Mouse (Mus musculus) layer of hippocampus, postnatal 10 days (tissue): ENCODE measurements at regions not wholly inside any gene's neighbourhood (a gene's known extent, or its start where the extent isn't known, plus 50 kb on each side); places are given as distances from the start of the nearest gene placed in this dataset.

Experiments used
- DNase-seq, 2 experiments: peaks; one replicate each; pipeline ENCODE4 v3.0.0; 2021; ENCODE audit warnings: low spot score in 2 of 2

- DNase-seq: peak; percentile 32 to 48
These were observed 253.8 kb downstream of the Pax3 start for GRCm38 (mm10) chr1:77943101-77943500.

GRCm38 (mm10) chr1:77933095-77933766, 263.7 kb downstream of the Pax3 start:
- DNase-seq: no peak

GRCm38 (mm10) chr1:77932226-77932625, 264.7 kb downstream of the Pax3 start:
- DNase-seq: no peak

- peak; percentile 28 to 30 for DNase-seq
These were observed 266.3 kb downstream of the Pax3 start for GRCm38 (mm10) chr1:77930661-77931060.

GRCm38 (mm10) chr1:77929552-77929951, 267.4 kb downstream of the Pax3 start:
- no peak for DNase-seq

GRCm38 (mm10) chr1:77926146-77926545, 270.8 kb downstream of the Pax3 start:
- no peak for DNase-seq

GRCm38 (mm10) chr1:77896226-77896625, 300.7 kb downstream of the Pax3 start:
- peak; percentile 13 to 40 for DNase-seq

- DNase-seq: no peak
These were observed 317.9 kb downstream of the Pax3 start for GRCm38 (mm10) chr1:77879026-77879425.

GRCm38 (mm10) chr1:77870125-77870524, 326.8 kb downstream of the Pax3 start:
- no peak for DNase-seq

GRCm38 (mm10) chr1:77869174-77869573, 327.8 kb downstream of the Pax3 start:
- DNase-seq: no peak

- no peak for DNase-seq
These were observed 337.0 kb downstream of the Pax3 start for GRCm38 (mm10) chr1:77859931-77860330.

GRCm38 (mm10) chr1:77854366-77854765, 339.5 kb upstream of the Epha4 start:
- no peak for DNase-seq

- no peak for DNase-seq
These were observed 333.1 kb upstream of the Epha4 start for GRCm38 (mm10) chr1:77847766-77848615.

GRCm38 (mm10) chr1:77846039-77846727, 331.3 kb upstream of the Epha4 start:
- peak; percentile 10 to 17 for DNase-seq

GRCm38 (mm10) chr1:77840672-77841071, 325.8 kb upstream of the Epha4 start:
- DNase-seq: no peak

GRCm38 (mm10) chr1:77832174-77832573, 317.3 kb upstream of the Epha4 start:
- no peak for DNase-seq

GRCm38 (mm10) chr1:77824716-77825387, 310.0 kb upstream of the Epha4 start:
- peak; percentile 14 to 38 for DNase-seq

- peak; percentile 39 to 45 for DNase-seq
These were observed 309.2 kb upstream of the Epha4 start for GRCm38 (mm10) chr1:77823801-77824687.

GRCm38 (mm10) chr1:77820101-77820500, 305.2 kb upstream of the Epha4 start:
- DNase-seq: no peak

GRCm38 (mm10) chr1:77815451-77815850, 300.6 kb upstream of the Epha4 start:
- DNase-seq: no peak
